Mouse (Mus musculus) gastrocnemius, postnatal 14 days (tissue): ENCODE data around the gene Krtap3-2. TPM values are rescaled to one million over a fixed set of nuclear protein-coding genes. Genes with fewer than 3 reads are reported as not detected.
"Not testable (repeated sequence)": the region's sequence is repeated elsewhere in the genome, so short reads cannot be mapped to it uniquely, and the experiment has no call there.

Experiments used
- DNase-seq: peaks from one replicate; pipeline ENCODE4 v3.0.0; 2021; ENCODE audit warnings: mixed read lengths
- intact Hi-C: fragments of 180-260 bp; cut with DNase I; formaldehyde crosslinking; loops from one replicate; pipeline ENCODE4 v1.15.1; 2025; ENCODE audit warnings: low total_unique reads
- long read RNA-seq, 2 experiments: library from polyadenylated mRNA; stranded (forward); transcript quantifications; one replicate each; pipeline ENCODE4 v2.0.0; 2021
- total RNA-seq, 2 experiments: library from RNA; stranded (reverse); gene quantifications; 2 replicates each; pipeline ENCODE4 v1.2.3; 2021

The Krtap3-2 gene
- not detected for total RNA-seq
- long read RNA-seq, experiment 1, result 0 reads
- long read RNA-seq, experiment 2, result 0 reads

- intact Hi-C loops, result no loop called here
- no peak for DNase-seq
Observed at GRCm38 (mm10) chr11:99556753-99557152, at the start of gene Krtap3-2. Krtap3-2 (minus strand) TSS chr11:99556853.

GRCm38 (mm10) chr11:99603208-99603607 is 46.6 kb upstream of the Krtap3-2 start, which contains the start of gene Gm11938:
Gm11938 (minus strand) TSS chr11:99603308.
- DNase-seq, intact Hi-C loops: not testable (repeated sequence)

GRCm38 (mm10) chr11:99597742-99598141 is 41.1 kb upstream of the Krtap3-2 start, which contains the start of gene Krtap9-3:
Krtap9-3 (minus strand) TSS chr11:99598105.
- DNase-seq, result not testable (repeated sequence)

GRCm38 (mm10) chr11:99590981-99591380 is 34.3 kb upstream of the Krtap3-2 start, which contains the start of gene Krtap1-3:
Krtap1-3 (minus strand) TSS chr11:99591339.
- no peak for DNase-seq
- intact Hi-C loops, result no loop called here

More at GRCm38 (mm10) chr11:99597742-99598141, 41.1 kb upstream of the Krtap3-2 start, which contains the start of gene Krtap9-3:
- intact Hi-C loops, result not testable (repeated sequence)

- DNase-seq, result no peak
Observed at GRCm38 (mm10) chr11:99585096-99585495, 28.4 kb upstream of the Krtap3-2 start.

GRCm38 (mm10) chr11:99583245-99583704 is 26.6 kb upstream of the Krtap3-2 start, which contains the start of gene Krtap1-4:
Krtap1-4 (minus strand) TSS chr11:99583654.
- no peak for DNase-seq
- intact Hi-C loops, result no loop called here

More at GRCm38 (mm10) chr11:99585096-99585495, 28.4 kb upstream of the Krtap3-2 start:
- intact Hi-C loops, result no loop called here

- intact Hi-C loops, result no loop called here
- no peak for DNase-seq
Observed at GRCm38 (mm10) chr11:99581564-99581963, 24.9 kb upstream of the Krtap3-2 start.

- intact Hi-C loops, result no loop called here
- no peak for DNase-seq
Observed at GRCm38 (mm10) chr11:99581051-99581450, 24.4 kb upstream of the Krtap3-2 start.

GRCm38 (mm10) chr11:99580636-99581035 is 24.0 kb upstream of the Krtap3-2 start, which contains the start of gene Krtap1-5:
Krtap1-5 (minus strand) TSS chr11:99581016.
- intact Hi-C loops, result no loop called here
- no peak for DNase-seq

GRCm38 (mm10) chr11:99574106-99574505 is 17.5 kb upstream of the Krtap3-2 start:
- peak; percentile 52 for DNase-seq
- intact Hi-C loops, result no loop called here

GRCm38 (mm10) chr11:99573164-99573563 is 16.5 kb upstream of the Krtap3-2 start:
- intact Hi-C loops, result no loop called here

GRCm38 (mm10) chr11:99566530-99566929 is 9.9 kb upstream of the Krtap3-2 start, which contains the start of gene Krtap3-1:
Krtap3-1 (minus strand) TSS chr11:99566630.
- intact Hi-C loops, result no loop called here
- DNase-seq, result no peak

More at GRCm38 (mm10) chr11:99573164-99573563, 16.5 kb upstream of the Krtap3-2 start:
- no peak for DNase-seq

GRCm38 (mm10) chr11:99562580-99562979 is 5.9 kb upstream of the Krtap3-2 start:
- DNase-seq, result no peak
- intact Hi-C loops, result no loop called here

- intact Hi-C loops, result no loop called here
- no peak for DNase-seq
Observed at GRCm38 (mm10) chr11:99559366-99559765, 2.7 kb upstream of the Krtap3-2 start, which contains the start of gene Gm11939. Gm11939 (minus strand) TSS chr11:99559466.

- intact Hi-C loops, result no loop called here
Observed at GRCm38 (mm10) chr11:99557976-99558745, 1.5 kb upstream of the Krtap3-2 start.

GRCm38 (mm10) chr11:99556195-99556594 is 458 bp downstream of the Krtap3-2 start:
- no peak for DNase-seq
- intact Hi-C loops, result no loop called here

More at GRCm38 (mm10) chr11:99557976-99558745, 1.5 kb upstream of the Krtap3-2 start:
- no peak for DNase-seq

- no peak for DNase-seq
- intact Hi-C loops, result no loop called here
Observed at GRCm38 (mm10) chr11:99550765-99551164, 5.9 kb downstream of the Krtap3-2 start, which contains the start of gene Krtap3-3. Krtap3-3 (minus strand) TSS chr11:99550865.

- intact Hi-C loops, result no loop called here
- no peak for DNase-seq
Observed at GRCm38 (mm10) chr11:99547892-99548291, 8.8 kb downstream of the Krtap3-2 start.

GRCm38 (mm10) chr11:99539721-99540120 is 16.9 kb downstream of the Krtap3-2 start:
- peak; percentile 8 for DNase-seq
- intact Hi-C loops, result no loop called here

GRCm38 (mm10) chr11:99521288-99521860 is 35.3 kb downstream of the Krtap3-2 start, which contains the start of gene Krt39:
Krt39 (minus strand) TSS chr11:99521338.
- intact Hi-C loops, result no loop called here
- no peak for DNase-seq
